Mouse (Mus musculus) C2C12 (cell line): ENCODE measurements around the gene Nme7. TPM values are rescaled to one million over a fixed set of nuclear protein-coding genes. Genes with fewer than 3 reads are reported as not detected.

Experiments
- H3K27me3 ChIP-seq: one replicate; pipeline ENCODE4 v1.6.1; 2011; ENCODE audit not compliant: control insufficient read depth, insufficient read depth, insufficient read length
- H3K36me3 ChIP-seq: one replicate; pipeline ENCODE4 v1.6.1; 2011; ENCODE audit not compliant: control insufficient read depth, insufficient read depth
- H3K4me3 ChIP-seq: one replicate; pipeline ENCODE4 v1.5.1; 2011; ENCODE audit warnings: mild to moderate bottlenecking, control low read depth; ENCODE audit not compliant: poor library complexity, insufficient read depth, severe bottlenecking
- H3K79me2 ChIP-seq: one replicate; pipeline ENCODE4 v1.6.1; 2011; ENCODE audit not compliant: control insufficient read depth, insufficient read depth
- H3K79me3 ChIP-seq: one replicate; pipeline ENCODE4 v1.6.1; 2011; ENCODE audit warnings: low read depth, control low read depth
- H3ac ChIP-seq: one replicate; pipeline ENCODE3; 2011; ENCODE audit warnings: low read depth; ENCODE audit not compliant: control insufficient read depth, insufficient read length
- CEBPB ChIP-seq: IDR thresholded peaks from one replicate; pipeline ENCODE4 v1.6.1; 2011; ENCODE audit warnings: low read depth, mild to moderate bottlenecking, control low read depth, moderate library complexity
- CTCF ChIP-seq: IDR thresholded peaks from one replicate; pipeline ENCODE4 v1.5.1; 2011; ENCODE audit not compliant: control insufficient read depth, insufficient read depth, insufficient read length
- FOSL1 ChIP-seq: IDR thresholded peaks from one replicate; pipeline ENCODE4 v1.8.0; 2011; ENCODE audit warnings: mild to moderate bottlenecking, low read length; ENCODE audit not compliant: poor library complexity, insufficient read depth, severe bottlenecking
- MAX ChIP-seq: IDR thresholded peaks from one replicate; pipeline ENCODE4 v1.6.1; 2011; ENCODE audit warnings: mild to moderate bottlenecking, control low read depth
- MYOD1 ChIP-seq: IDR thresholded peaks from one replicate; pipeline ENCODE4 v1.6.1; 2011; ENCODE audit warnings: low read depth; ENCODE audit not compliant: control insufficient read depth, insufficient read length
- MYOG ChIP-seq: IDR thresholded peaks from one replicate; pipeline ENCODE4 v1.6.1; 2011; ENCODE audit not compliant: control insufficient read depth, insufficient read length; ENCODE audit errors: extremely low read depth
- USF1 ChIP-seq: IDR thresholded peaks from one replicate; pipeline ENCODE4 v1.6.1; 2011; ENCODE audit warnings: low read depth, mild to moderate bottlenecking, control low read depth, moderate library complexity
- polyA plus RNA-seq: library from polyadenylated mRNA; unstranded; fragments of >200 nt; fragmentation: generic; extraction: Trizol; gene quantifications from one replicate; pipeline ENCODE4 v1.2.1, GENCODE M21; 2012; ENCODE audit warnings: missing spikeins

Gene Nme7
- polyA plus RNA-seq, 1 experiment, result 19.0 TPM

DNA sequence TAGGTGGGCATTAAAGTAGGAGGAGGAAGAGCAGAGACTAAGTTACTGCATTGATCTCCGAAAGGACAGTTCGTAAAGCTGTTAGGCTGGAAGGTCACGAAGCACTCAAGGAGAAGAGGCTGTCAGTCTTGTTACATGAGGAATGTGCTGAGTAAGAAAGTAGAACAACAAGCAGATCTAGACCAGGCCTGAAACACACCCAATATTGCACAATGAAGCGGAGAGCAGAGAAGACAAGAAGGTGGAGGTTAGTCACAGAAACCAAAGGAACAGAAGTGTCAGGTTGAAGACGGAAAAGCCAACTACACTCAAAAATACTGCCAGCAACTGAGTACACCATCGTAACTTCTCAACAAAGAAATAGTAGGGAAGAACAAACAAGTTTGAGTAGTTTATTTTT is 9.8 kb upstream of the Nme7 start:
- no peaks in the 10 kb centered on the region for H3K79me3 ChIP-seq
- no peak overlapping the region for H3K4me3 ChIP-seq
- no peaks in the 10 kb centered on the region for H3K27me3 ChIP-seq
- no peaks in the 10 kb centered on the region for H3K79me2 ChIP-seq
- H3ac ChIP-seq, result no peak overlapping the region
- TF ChIP-seq CEBPB, result no peak
- no peak for TF ChIP-seq MAX
- TF ChIP-seq CTCF, result no peak
- no peak for TF ChIP-seq FOSL1
- H3K36me3 ChIP-seq, result peaks cover 74% of the 10 kb centered on the region

- no peak overlapping the region for H3K4me3 ChIP-seq
- H3K36me3 ChIP-seq, result peaks cover 83% of the 10 kb centered on the region
- no peaks in the 10 kb centered on the region for H3K79me2 ChIP-seq
- TF ChIP-seq CTCF (no peak), MYOG (no peak), CEBPB (no peak), FOSL1 (no peak), USF1 (no peak), MAX (no peak)
- H3K79me3 ChIP-seq, result no peaks in the 10 kb centered on the region
- H3ac ChIP-seq, result no peak overlapping the region
- H3K27me3 ChIP-seq, result no peaks in the 10 kb centered on the region
These were observed 7.4 kb upstream of the Nme7 start for GRCm38 (mm10) chr1:164296473-164296872.

DNA sequence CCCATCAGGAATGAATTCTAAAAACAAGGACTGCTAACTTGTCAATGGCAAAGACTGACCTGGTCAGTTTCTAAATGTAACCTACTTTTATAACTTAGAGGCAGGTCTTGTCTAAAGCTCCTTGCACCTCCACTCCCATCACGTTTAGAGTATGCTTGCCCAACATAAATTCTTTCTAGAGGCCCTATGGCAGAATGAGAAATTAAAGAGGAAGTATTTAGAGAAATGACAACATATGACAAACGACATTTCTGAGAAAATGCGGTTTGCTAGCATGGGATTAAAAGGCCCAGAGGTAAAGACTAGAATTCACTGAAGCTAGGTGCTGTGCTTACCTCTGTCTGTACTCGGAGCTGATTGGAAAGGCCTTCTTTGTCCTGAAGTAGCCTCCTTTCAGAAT is 2.0 kb upstream of the Nme7 start:
- peaks cover 27% of the 10 kb centered on the region for H3K79me2 ChIP-seq
- no peaks in the 10 kb centered on the region for H3K27me3 ChIP-seq
- H3ac ChIP-seq, result no peak overlapping the region
- H3K4me3 ChIP-seq, result no peak overlapping the region
- H3K36me3 ChIP-seq, result peaks cover 66% of the 10 kb centered on the region
- no peak for TF ChIP-seq MYOG
- no peak for TF ChIP-seq CTCF
- no peak for TF ChIP-seq FOSL1
- no peak for TF ChIP-seq MYOD1
- no peak for TF ChIP-seq USF1
- TF ChIP-seq MAX, result no peak
- TF ChIP-seq CEBPB, result no peak
- H3K79me3 ChIP-seq, result peaks cover 13% of the 10 kb centered on the region

- Histone ChIP-seq H3K36me3 (peaks cover 14% of the 10 kb centered on the region), H3K79me3 (peaks cover 13% of the 10 kb centered on the region), H3K79me2 (peaks cover 39% of the 10 kb centered on the region), H3K27me3 (no peaks in the 10 kb centered on the region), H3ac (peak within 1 kb of the TSS; percentile 84), H3K4me3 (peak within 1 kb of the TSS; percentile 71)
- TF ChIP-seq FOSL1 (no peak), USF1 (no peak), MYOD1 (no peak), MYOG (no peak), MAX (no peak), CTCF (no peak), CEBPB (no peak)
These were observed 3.3 kb downstream of the Nme7 start, which contains the start of gene Blzf1 for GRCm38 (mm10) chr1:164307124-164307751. Gene Blzf1 (minus strand): TSS chr1:164307489.

DNA sequence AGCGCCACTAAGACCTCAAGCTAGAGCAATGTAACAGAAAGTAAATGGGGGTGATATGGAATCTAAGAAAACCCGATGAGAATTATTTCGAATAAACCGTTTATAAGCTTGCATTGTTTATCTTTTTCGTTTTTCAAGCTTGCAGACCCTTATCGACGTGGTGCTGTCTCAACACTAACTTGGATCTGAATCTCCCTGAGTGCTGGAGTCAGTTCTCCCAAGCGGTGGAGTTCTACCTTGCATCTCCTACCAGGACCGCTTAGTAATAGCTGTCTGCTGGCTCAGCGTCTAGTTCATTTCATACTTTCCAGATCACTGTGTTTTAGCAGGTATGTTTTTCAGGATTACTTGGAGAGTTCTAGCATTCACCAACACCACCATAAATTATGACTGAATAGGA is 4.0 kb downstream of the Nme7 start:
- TF ChIP-seq MAX (no peak), USF1 (no peak), FOSL1 (no peak), MYOG (no peak), CEBPB (no peak), MYOD1 (no peak), CTCF (no peak)
- Histone ChIP-seq H3K79me2 (peaks cover 39% of the 10 kb centered on the region), H3K79me3 (peaks cover 13% of the 10 kb centered on the region), H3K4me3 (peak overlapping the region; percentile 71), H3K27me3 (no peaks in the 10 kb centered on the region), H3K36me3 (peaks cover 8% of the 10 kb centered on the region), H3ac (peak overlapping the region; percentile 67)

DNA sequence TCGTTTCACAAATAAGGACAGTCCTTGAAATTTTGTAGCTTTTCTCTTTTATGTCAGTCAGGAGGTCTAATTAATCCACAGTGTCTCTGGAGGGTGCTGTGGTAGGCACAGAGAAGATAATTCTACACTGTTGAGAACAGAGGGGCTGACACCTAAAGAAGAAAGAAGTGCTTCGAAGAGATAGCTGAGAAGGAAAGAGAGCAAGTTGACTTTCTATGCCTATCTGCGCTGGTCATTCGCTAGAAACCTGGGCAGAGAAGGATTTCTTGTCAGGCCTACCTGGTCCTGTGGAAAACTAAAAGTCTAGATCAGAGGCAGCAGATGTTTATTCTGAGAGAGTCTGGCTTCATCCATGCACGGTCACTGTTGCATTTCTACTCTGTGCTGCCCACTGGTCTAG is 10.2 kb downstream of the Nme7 start:
- no peak overlapping the region for H3K4me3 ChIP-seq
- peaks cover 11% of the 10 kb centered on the region for H3K36me3 ChIP-seq
- H3K27me3 ChIP-seq, result no peaks in the 10 kb centered on the region
- no peak overlapping the region for H3ac ChIP-seq
- no peaks in the 10 kb centered on the region for H3K79me3 ChIP-seq
- TF ChIP-seq FOSL1 (no peak), MAX (no peak), MYOG (no peak), CEBPB (no peak), MYOD1 (no peak), USF1 (no peak), CTCF (no peak)
- H3K79me2 ChIP-seq, result no peaks in the 10 kb centered on the region
